Mouse (Mus musculus) limb, embryonic 15.5 days (tissue): ENCODE data around the gene Ank2. TPM values are rescaled to one million over a fixed set of nuclear protein-coding genes. Genes with fewer than 3 reads are reported as not detected.

Experiments used
- ATAC-seq: fragments of 200-750 bp; cut with Nextera tagmentation; 2 replicates; pipeline ENCODE4 v1.8.0; 2017; ENCODE audit warnings: low read depth, moderate TSS enrichment; ENCODE audit not compliant: insufficient number of reproducible peaks, low FRiP score, low TSS enrichment
- H3K27ac ChIP-seq: fragments of 300-500 bp; sonication (generic); 2 replicates; pipeline ENCODE4 v1.5.1; 2015; ENCODE audit warnings: moderate library complexity, mild to moderate bottlenecking, inconsistent platforms
- H3K27me3 ChIP-seq: fragments of 300-500 bp; sonication (generic); 2 replicates; pipeline ENCODE4 v1.6.1; 2015; ENCODE audit warnings: inconsistent platforms
- H3K36me3 ChIP-seq: fragments of 300-500 bp; sonication (generic); 2 replicates; pipeline ENCODE4 v1.6.1; 2015; ENCODE audit warnings: inconsistent platforms
- H3K4me1 ChIP-seq: fragments of 300-500 bp; sonication (generic); 2 replicates; pipeline ENCODE4 v1.6.1; 2015; ENCODE audit warnings: inconsistent platforms
- H3K4me2 ChIP-seq: fragments of 300-500 bp; sonication (generic); 2 replicates; pipeline ENCODE4 v1.6.1; 2015; ENCODE audit warnings: mild to moderate bottlenecking, inconsistent platforms
- H3K4me3 ChIP-seq: fragments of 300-500 bp; sonication (generic); 2 replicates; pipeline ENCODE4 v1.5.1; 2015; ENCODE audit warnings: mild to moderate bottlenecking, inconsistent platforms
- H3K9ac ChIP-seq: fragments of 300-500 bp; sonication (generic); 2 replicates; pipeline ENCODE4 v1.6.1; 2015; ENCODE audit warnings: inconsistent platforms
- H3K9me3 ChIP-seq: fragments of 300-500 bp; sonication (generic); 2 replicates; pipeline ENCODE4 v1.6.1; 2016; ENCODE audit warnings: inconsistent platforms
- WGBS: fragments of 180-500 bp; shearing (Covaris S2); methylation state at CpG from one replicate; pipeline ENCODE4 v1.1.7; 2015; 5-methylcytosine and 5-hydroxymethylcytosine counted together
- polyA plus RNA-seq: library from polyadenylated mRNA; unstranded; fragments of >200 nt; fragmentation: Nextera tagmentation; extraction: Ambion mirVana; gene quantifications from 2 replicates; pipeline ENCODE4 v1.2.1, GENCODE M21; 2015

Gene Ank2
- polyA plus RNA-seq, 1 experiment from 2014 or later = 34.5 TPM

DNA sequence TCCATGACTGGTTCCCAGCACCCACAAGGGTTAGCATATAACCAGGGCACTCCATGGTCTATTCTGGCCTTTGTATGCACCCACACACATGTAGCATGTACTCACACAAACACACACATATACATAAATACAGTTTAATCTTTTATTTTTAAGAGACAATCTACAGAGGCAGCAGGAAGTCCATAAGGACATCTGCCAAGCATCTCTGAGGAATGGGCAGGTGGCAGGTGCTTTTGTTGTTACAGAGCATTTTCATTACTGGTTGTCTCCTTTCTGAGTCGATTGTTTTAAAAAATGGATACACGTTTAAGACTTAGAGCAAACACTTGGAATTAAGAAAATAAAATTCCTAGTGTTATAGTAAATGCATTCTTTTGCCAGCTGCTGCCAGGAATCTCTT, 390.7 kb downstream of the Ank2 start:
- Histone ChIP-seq H3K4me1 (peaks cover 13% of the 10 kb centered on the region), H3K27me3 (no peaks in the 10 kb centered on the region), H3K27ac (no peak overlapping the region), H3K9me3 (no peaks in the 10 kb centered on the region), H3K4me3 (no peak overlapping the region), H3K36me3 (no peaks in the 10 kb centered on the region), H3K9ac (no peak overlapping the region), H3K4me2 (no peak overlapping the region)
- 52% methylated on average over 2 of the region's 2 CpGs for WGBS
- ATAC-seq = no peak

DNA sequence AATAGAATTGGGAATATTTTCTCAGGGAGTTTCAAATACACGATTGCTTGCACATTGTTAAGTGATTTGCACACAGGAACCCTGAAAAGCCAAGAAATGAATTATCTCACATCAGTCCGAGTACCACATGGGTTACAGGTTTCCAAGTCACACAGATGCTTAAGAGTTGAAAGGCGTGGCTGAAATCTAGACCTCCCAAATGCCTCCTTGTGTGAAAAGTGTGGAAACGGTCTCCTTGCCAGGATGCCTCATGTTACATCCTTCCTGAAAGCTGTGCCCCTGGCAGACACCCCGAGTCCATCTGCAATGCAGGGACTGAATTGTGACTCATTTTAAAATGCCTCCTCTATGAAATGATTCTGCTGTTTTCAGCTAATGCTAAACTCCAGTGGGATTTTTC, 391.9 kb downstream of the Ank2 start:
- Histone ChIP-seq H3K4me1 (peaks cover 13% of the 10 kb centered on the region), H3K4me2 (no peak overlapping the region), H3K4me3 (no peak overlapping the region), H3K36me3 (no peaks in the 10 kb centered on the region), H3K9me3 (no peaks in the 10 kb centered on the region), H3K27ac (no peak overlapping the region), H3K27me3 (no peaks in the 10 kb centered on the region), H3K9ac (no peak overlapping the region)
- ATAC-seq = peak; percentile 75
- 40% methylated on average over 5 of the region's 5 CpGs for WGBS

GRCm38 (mm10) chr3:127101326-127101725, 397.8 kb downstream of the Ank2 start:
- no peaks in the 10 kb centered on the region for H3K36me3 ChIP-seq
- H3K9ac ChIP-seq = no peak overlapping the region
- no peak overlapping the region for H3K27ac ChIP-seq
- no peak overlapping the region for H3K4me2 ChIP-seq
- no peaks in the 10 kb centered on the region for H3K27me3 ChIP-seq
- H3K9me3 ChIP-seq = no peaks in the 10 kb centered on the region
- 0 out of 2 replicates have a peak, but pooled peaks cover under 1% of the 10 kb centered on the region for H3K4me1 ChIP-seq
- H3K4me3 ChIP-seq = no peak overlapping the region
- no peak for ATAC-seq
- WGBS = 88% methylated on average over 1 of the region's 1 CpGs

- WGBS = 93% methylated on average over 1 of the region's 1 CpGs
- no peak overlapping the region for H3K27ac ChIP-seq
- H3K4me2 ChIP-seq = no peak overlapping the region
- no peak overlapping the region for H3K4me3 ChIP-seq
- no peak for ATAC-seq
- no peaks in the 10 kb centered on the region for H3K36me3 ChIP-seq
- H3K4me1 ChIP-seq = no peaks in the 10 kb centered on the region
- H3K9me3 ChIP-seq = no peaks in the 10 kb centered on the region
- no peak overlapping the region for H3K9ac ChIP-seq
- no peaks in the 10 kb centered on the region for H3K27me3 ChIP-seq
These were observed 401.4 kb downstream of the Ank2 start for GRCm38 (mm10) chr3:127097745-127098144.

GRCm38 (mm10) chr3:127097106-127097505, 402.0 kb downstream of the Ank2 start:
- no peak overlapping the region for H3K4me2 ChIP-seq
- H3K36me3 ChIP-seq = no peaks in the 10 kb centered on the region
- H3K27me3 ChIP-seq = no peaks in the 10 kb centered on the region
- H3K4me1 ChIP-seq = no peaks in the 10 kb centered on the region
- no peaks in the 10 kb centered on the region for H3K9me3 ChIP-seq
- ATAC-seq = no peak
- 83% methylated on average over 1 of the region's 1 CpGs for WGBS
- H3K9ac ChIP-seq = no peak overlapping the region
- no peak overlapping the region for H3K4me3 ChIP-seq
- no peak overlapping the region for H3K27ac ChIP-seq

GRCm38 (mm10) chr3:127093631-127094030, 405.5 kb downstream of the Ank2 start:
- Histone ChIP-seq H3K4me3 (no peak overlapping the region), H3K36me3 (no peaks in the 10 kb centered on the region), H3K4me1 (no peaks in the 10 kb centered on the region), H3K9me3 (no peaks in the 10 kb centered on the region), H3K4me2 (no peak overlapping the region), H3K9ac (no peak overlapping the region), H3K27me3 (no peaks in the 10 kb centered on the region), H3K27ac (no peak overlapping the region)
- no peak for ATAC-seq
- WGBS = 90% methylated on average over 4 of the region's 4 CpGs

DNA sequence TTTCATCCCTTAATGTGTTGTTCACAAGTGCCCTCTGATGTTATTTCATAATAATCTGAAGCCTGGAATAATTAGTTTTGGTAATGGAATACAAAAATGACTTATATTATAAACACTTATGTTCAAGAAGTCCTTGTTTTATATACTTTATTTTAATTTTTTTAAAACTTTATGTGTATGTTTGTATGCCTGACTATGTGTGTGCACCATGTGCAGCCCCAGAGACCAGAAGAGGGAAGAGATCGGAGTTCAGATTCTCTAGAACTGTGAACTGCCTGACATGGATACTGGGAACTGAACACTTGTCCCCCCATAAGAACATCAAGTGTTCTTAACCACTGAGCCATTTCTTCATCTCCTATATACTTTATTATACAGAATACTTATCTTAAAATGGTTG, 411.6 kb downstream of the Ank2 start:
- 89% methylated on average over 1 of the region's 1 CpGs for WGBS
- H3K36me3 ChIP-seq = no peaks in the 10 kb centered on the region

GRCm38 (mm10) chr3:127086834-127087506, 412.2 kb downstream of the Ank2 start:
- no peaks in the 10 kb centered on the region for H3K4me1 ChIP-seq
- no peak overlapping the region for H3K4me2 ChIP-seq
- H3K27me3 ChIP-seq = no peaks in the 10 kb centered on the region
- no peak for ATAC-seq
- WGBS = 65% methylated on average over 3 of the region's 3 CpGs
- no peak overlapping the region for H3K4me3 ChIP-seq
- H3K9me3 ChIP-seq = no peaks in the 10 kb centered on the region
- no peak overlapping the region for H3K27ac ChIP-seq
- no peak overlapping the region for H3K9ac ChIP-seq
- no peaks in the 10 kb centered on the region for H3K36me3 ChIP-seq

More for the DNA sequence above, 411.6 kb downstream of the Ank2 start:
- Histone ChIP-seq H3K4me3 (no peak overlapping the region), H3K27ac (no peak overlapping the region), H3K27me3 (no peaks in the 10 kb centered on the region), H3K9ac (no peak overlapping the region), H3K4me1 (no peaks in the 10 kb centered on the region), H3K4me2 (no peak overlapping the region), H3K9me3 (no peaks in the 10 kb centered on the region)
- no peak for ATAC-seq

- no peak overlapping the region for H3K27ac ChIP-seq
- WGBS = 88% methylated on average over 5 of the region's 5 CpGs
- H3K4me2 ChIP-seq = no peak overlapping the region
- no peaks in the 10 kb centered on the region for H3K4me1 ChIP-seq
- no peak for ATAC-seq
- no peak overlapping the region for H3K4me3 ChIP-seq
- H3K36me3 ChIP-seq = no peaks in the 10 kb centered on the region
- H3K9ac ChIP-seq = no peak overlapping the region
- no peaks in the 10 kb centered on the region for H3K27me3 ChIP-seq
- no peaks in the 10 kb centered on the region for H3K9me3 ChIP-seq
These were observed 421.8 kb downstream of the Ank2 start for GRCm38 (mm10) chr3:127077369-127077768.

- no peak overlapping the region for H3K4me2 ChIP-seq
- H3K4me1 ChIP-seq = no peaks in the 10 kb centered on the region
- no peaks in the 10 kb centered on the region for H3K9me3 ChIP-seq
- no peak for ATAC-seq
- H3K36me3 ChIP-seq = no peaks in the 10 kb centered on the region
- H3K27me3 ChIP-seq = no peaks in the 10 kb centered on the region
- no peak overlapping the region for H3K9ac ChIP-seq
- WGBS = 63% methylated on average over 8 of the region's 8 CpGs
- no peak overlapping the region for H3K27ac ChIP-seq
- no peak overlapping the region for H3K4me3 ChIP-seq
These were observed 423.4 kb downstream of the Ank2 start for GRCm38 (mm10) chr3:127075531-127076280.

- Histone ChIP-seq H3K9me3 (no peaks in the 10 kb centered on the region), H3K27ac (no peak overlapping the region), H3K4me2 (no peak overlapping the region), H3K36me3 (no peaks in the 10 kb centered on the region), H3K9ac (no peak overlapping the region), H3K4me3 (no peak overlapping the region), H3K27me3 (no peaks in the 10 kb centered on the region), H3K4me1 (no peaks in the 10 kb centered on the region)
- ATAC-seq = no peak
- WGBS = 37% methylated on average over 1 of the region's 1 CpGs
These were observed 427.7 kb downstream of the Ank2 start for GRCm38 (mm10) chr3:127071471-127071870.

DNA sequence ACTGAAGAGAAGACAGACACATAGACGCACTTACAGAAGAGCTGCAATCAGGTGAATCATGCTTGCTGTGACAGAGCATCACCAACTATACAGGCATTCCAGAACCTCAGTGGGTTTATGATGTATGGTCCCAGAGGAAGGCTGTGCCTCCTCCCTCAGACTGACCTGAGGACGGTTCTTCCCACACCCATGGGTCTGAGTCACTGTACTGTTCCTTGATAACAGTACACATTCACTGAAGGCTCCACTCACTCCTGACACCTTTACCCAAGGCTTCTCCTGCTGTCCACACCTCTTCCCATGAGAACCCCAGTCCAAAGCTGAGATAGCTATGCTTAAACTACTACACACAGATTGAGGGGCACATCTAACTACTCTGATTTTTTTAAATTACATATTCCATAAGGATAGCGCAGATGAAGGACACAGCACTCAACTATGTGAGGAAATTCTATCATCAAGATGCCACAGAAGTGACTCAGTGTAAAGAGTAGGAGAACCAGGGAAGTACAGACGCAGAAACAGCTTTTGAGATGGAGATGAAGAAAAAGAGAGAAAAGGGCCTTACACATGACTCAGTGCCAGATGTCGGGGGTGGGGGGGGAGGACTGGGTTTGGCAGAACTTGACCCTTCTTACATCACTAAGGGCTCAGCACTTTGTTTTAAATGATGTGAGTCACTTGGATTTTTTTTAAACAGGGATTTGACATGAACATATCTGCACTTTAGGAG, 435.3 kb downstream of the Ank2 start:
- Histone ChIP-seq H3K4me2 (no peak overlapping the region), H3K27ac (no peak overlapping the region), H3K4me3 (no peak overlapping the region), H3K9ac (no peak overlapping the region), H3K4me1 (no peaks in the 10 kb centered on the region), H3K27me3 (no peaks in the 10 kb centered on the region), H3K36me3 (no peaks in the 10 kb centered on the region), H3K9me3 (no peaks in the 10 kb centered on the region)
- WGBS = 79% methylated on average over 5 of the region's 5 CpGs
- no peak for ATAC-seq
